Mouse (Mus musculus) brain, embryonic 14.5 days (tissue): Measurements from ENCODE around the gene Nxph1.

Source experiments
- CTCF ChIP-seq: fragments of 200-500 bp; IDR thresholded peaks from 2 replicates; pipeline ENCODE4 v1.5.1; 2012; ENCODE audit warnings: inconsistent platforms, mild to moderate bottlenecking, moderate library complexity, borderline replicate concordance; ENCODE audit not compliant: insufficient read depth, insufficient read length; ENCODE audit errors: extremely low read depth
- POLR2A ChIP-seq: fragments of 200-500 bp; IDR thresholded peaks from 2 replicates; pipeline ENCODE4 v1.6.1; 2012; ENCODE audit warnings: mild to moderate bottlenecking, inconsistent platforms, borderline replicate concordance; ENCODE audit not compliant: poor library complexity, insufficient read depth, insufficient read length, severe bottlenecking; ENCODE audit errors: extremely low read depth

DNA sequence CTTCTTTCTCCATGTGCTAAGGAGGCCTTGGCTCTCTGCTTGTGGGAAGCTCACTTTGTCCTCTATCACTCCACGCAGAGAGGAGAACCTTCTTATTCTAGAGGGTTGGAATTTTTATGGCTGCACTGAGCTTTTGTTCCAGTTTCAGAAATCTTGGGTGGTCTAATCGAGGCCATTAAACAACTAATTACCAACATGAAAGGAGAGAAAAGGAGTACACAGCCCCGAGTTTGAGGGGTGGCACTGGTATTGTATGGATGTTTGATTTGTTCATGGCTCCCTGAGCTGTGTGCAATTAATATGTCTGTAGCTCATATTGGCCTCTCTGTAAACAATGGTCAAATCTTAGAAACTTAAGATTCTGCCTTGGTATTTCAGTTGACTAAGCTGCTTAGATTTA lies 54.5 kb downstream of the Nxph1 start:
- no peak for TF ChIP-seq CTCF
- TF ChIP-seq POLR2A = no peak
